Mouse (Mus musculus): Measurements from ENCODE around the gene Col24a1. TPM values are rescaled to one million over a fixed set of nuclear protein-coding genes. Genes with fewer than 3 reads are reported as not detected.

The Col24a1 gene
- polyA plus RNA-seq (2012; rRNA removed): not detected in 2 replicates

DNA sequence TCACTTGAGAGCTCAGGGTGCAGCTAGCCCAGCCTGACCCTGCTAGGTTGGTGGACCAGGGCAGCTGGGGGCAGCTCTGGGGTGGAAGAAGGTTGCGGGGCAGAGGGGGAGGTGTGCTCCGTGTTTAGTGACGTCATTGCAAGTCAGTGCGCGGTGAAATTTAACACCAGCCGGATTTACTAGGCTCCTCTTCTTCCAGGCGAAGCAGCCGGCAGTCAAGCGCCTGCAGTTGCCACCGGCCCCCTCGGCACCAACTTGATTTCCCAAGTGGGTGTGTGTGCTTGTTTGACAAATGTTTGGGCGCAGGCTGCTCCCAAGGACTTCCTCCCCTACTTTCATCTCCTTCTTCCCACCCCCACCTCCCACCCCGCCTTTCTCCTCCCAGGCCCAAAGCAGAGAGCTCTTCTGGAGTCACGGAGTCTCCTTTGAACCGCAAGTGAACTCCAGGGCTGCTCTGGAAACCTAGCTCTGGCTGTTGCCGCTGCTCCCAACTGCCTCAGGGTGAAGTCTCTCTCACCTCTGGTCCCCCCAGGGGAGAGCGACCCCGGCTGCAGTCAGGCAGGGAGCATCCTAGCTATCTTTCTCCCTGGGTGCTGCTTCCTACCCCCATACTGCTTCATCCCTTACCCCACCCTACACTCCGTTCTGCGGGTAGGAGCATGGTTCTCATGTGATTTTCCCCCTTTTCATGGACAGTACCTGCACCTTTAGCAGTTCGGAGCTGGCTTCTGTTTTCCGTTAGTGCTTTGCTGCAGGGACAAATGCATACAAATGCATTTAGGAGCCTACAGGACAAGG, at the start of gene Col24a1:
TSS of gene Col24a1 (plus strand) at position 136 of the 798 bp plus-strand sequence.
- no peak within 1 kb of the TSS for H3K27ac ChIP-seq (ENCODE audit: insufficient read depth, low read length)
- whole genome bisulfite sequencing: 5% methylated on average over 22 of the region's 22 CpGs
- H3K4me1 ChIP-seq (ENCODE audit: control insufficient read depth, insufficient read depth, insufficient read length): no peaks in the 10 kb centered on the region
- H3K27me3 ChIP-seq (ENCODE audit: control insufficient read depth, insufficient read depth, low read length): no peaks in the 10 kb centered on the region
- no peaks in the 10 kb centered on the region for H3K36me3 ChIP-seq (ENCODE audit: control insufficient read depth, insufficient read depth, low read length)
- DNase-seq (ENCODE audit: low read depth in 1 of 2, low spot score in 2 of 2): no peak
- TF ChIP-seq CTCF (IDR thresholded peaks at IDR 0.05; ENCODE audit: extremely low read depth, insufficient read depth, insufficient read length, insufficient replicate concordance): no peak
- TF ChIP-seq POLR2A (IDR thresholded peaks at IDR 0.05; ENCODE audit: low read depth, low read length): no peak
- H3K4me3 ChIP-seq (ENCODE audit: extremely low read depth, insufficient read depth, insufficient read length): no peak within 1 kb of the TSS

DNA sequence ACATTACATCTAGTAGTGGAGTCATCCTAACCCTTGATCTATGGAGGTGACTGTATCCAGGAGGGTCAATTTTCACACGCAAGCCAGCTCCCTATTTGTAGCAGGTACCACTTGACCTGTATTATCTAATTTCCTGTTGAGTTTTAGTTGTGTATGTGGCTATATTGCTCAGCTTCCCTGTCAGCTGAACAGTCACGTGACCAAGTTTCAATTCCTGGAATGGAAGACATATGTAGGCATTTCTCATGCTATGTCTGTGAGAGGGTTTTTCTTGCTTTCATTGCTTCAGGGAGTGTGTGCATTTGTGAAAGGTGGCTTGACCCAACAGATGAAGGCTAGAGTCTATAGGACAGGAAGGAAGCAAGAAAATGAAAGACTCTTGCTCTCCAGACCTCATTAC, 44.2 kb upstream of the Col24a1 start:
- Histone ChIP-seq H3K36me3 (ENCODE audit: control insufficient read depth, insufficient read depth, low read length) (no peaks in the 10 kb centered on the region), H3K27ac (ENCODE audit: insufficient read depth, low read length) (no peak overlapping the region), H3K4me3 (ENCODE audit: extremely low read depth, insufficient read depth, insufficient read length) (no peak overlapping the region), H3K27me3 (ENCODE audit: control insufficient read depth, insufficient read depth, low read length) (no peaks in the 10 kb centered on the region), H3K4me1 (ENCODE audit: control insufficient read depth, insufficient read depth, insufficient read length) (no peaks in the 10 kb centered on the region)
- DNase-seq (ENCODE audit: low read depth in 1 of 2, low spot score in 2 of 2): no peak
- 74% methylated on average over 2 of the region's 2 CpGs for WGBS
- TF ChIP-seq CTCF (IDR thresholded peaks at IDR 0.05; ENCODE audit: extremely low read depth, insufficient read depth, insufficient read length, insufficient replicate concordance) (no peak), POLR2A (IDR thresholded peaks at IDR 0.05; ENCODE audit: low read depth, low read length) (no peak)

DNA sequence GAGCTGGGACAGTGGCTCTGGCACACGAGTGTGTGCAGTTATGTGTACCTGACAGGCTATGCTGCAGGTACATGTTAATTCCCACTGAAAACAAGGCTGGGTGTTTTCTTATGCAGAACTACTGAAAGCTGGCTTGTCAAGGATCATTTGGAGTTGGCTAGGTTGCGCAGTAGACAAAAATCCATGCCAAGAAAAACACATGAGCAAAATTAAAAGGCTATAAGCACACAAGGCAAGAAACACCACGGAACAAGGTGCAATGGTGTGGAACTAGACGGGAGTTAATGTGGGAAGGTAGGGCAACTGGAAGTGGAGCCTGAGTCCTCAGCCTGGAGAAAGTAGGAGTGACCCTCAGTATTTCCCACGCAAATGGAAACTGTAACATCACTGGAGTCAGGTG, 39.2 kb upstream of the Col24a1 start:
- H3K27ac ChIP-seq (ENCODE audit: insufficient read depth, low read length): no peak overlapping the region
- H3K27me3 ChIP-seq (ENCODE audit: control insufficient read depth, insufficient read depth, low read length): no peaks in the 10 kb centered on the region
- TF ChIP-seq POLR2A (IDR thresholded peaks at IDR 0.05; ENCODE audit: low read depth, low read length) (no peak), CTCF (IDR thresholded peaks at IDR 0.05; ENCODE audit: extremely low read depth, insufficient read depth, insufficient read length, insufficient replicate concordance) (no peak)
- H3K36me3 ChIP-seq (ENCODE audit: control insufficient read depth, insufficient read depth, low read length): no peaks in the 10 kb centered on the region
- no peak overlapping the region for H3K4me3 ChIP-seq (ENCODE audit: extremely low read depth, insufficient read depth, insufficient read length)
- H3K4me1 ChIP-seq (ENCODE audit: control insufficient read depth, insufficient read depth, insufficient read length): no peaks in the 10 kb centered on the region
- WGBS: 84% methylated on average over 5 of the region's 5 CpGs
- DNase-seq (ENCODE audit: low read depth in 1 of 2, low spot score in 2 of 2): no peak

- 74% methylated on average over 3 of the region's 3 CpGs for WGBS
- no peaks in the 10 kb centered on the region for H3K36me3 ChIP-seq (ENCODE audit: control insufficient read depth, insufficient read depth, low read length)
- H3K4me3 ChIP-seq (ENCODE audit: extremely low read depth, insufficient read depth, insufficient read length): no peak overlapping the region
- no peak overlapping the region for H3K27ac ChIP-seq (ENCODE audit: insufficient read depth, low read length)
- no peaks in the 10 kb centered on the region for H3K4me1 ChIP-seq (ENCODE audit: control insufficient read depth, insufficient read depth, insufficient read length)
- H3K27me3 ChIP-seq (ENCODE audit: control insufficient read depth, insufficient read depth, low read length): no peaks in the 10 kb centered on the region
- TF ChIP-seq CTCF (IDR thresholded peaks at IDR 0.05; ENCODE audit: extremely low read depth, insufficient read depth, insufficient read length, insufficient replicate concordance): no peak
- TF ChIP-seq POLR2A (IDR thresholded peaks at IDR 0.05; ENCODE audit: low read depth, low read length): no peak
- DNase-seq (ENCODE audit: low read depth in 1 of 2, low spot score in 2 of 2): no peak
Measured at GRCm38 (mm10) chr3:145254764-145255396, 37.4 kb upstream of the Col24a1 start.

- no peak for TF ChIP-seq POLR2A (IDR thresholded peaks at IDR 0.05; ENCODE audit: low read depth, low read length)
- TF ChIP-seq CTCF (IDR thresholded peaks at IDR 0.05; ENCODE audit: extremely low read depth, insufficient read depth, insufficient read length, insufficient replicate concordance): no peak
- Histone ChIP-seq H3K36me3 (ENCODE audit: control insufficient read depth, insufficient read depth, low read length) (no peaks in the 10 kb centered on the region), H3K27ac (ENCODE audit: insufficient read depth, low read length) (no peak overlapping the region), H3K4me1 (ENCODE audit: control insufficient read depth, insufficient read depth, insufficient read length) (no peaks in the 10 kb centered on the region), H3K4me3 (ENCODE audit: extremely low read depth, insufficient read depth, insufficient read length) (no peak overlapping the region), H3K27me3 (ENCODE audit: control insufficient read depth, insufficient read depth, low read length) (no peaks in the 10 kb centered on the region)
- DNase-seq (ENCODE audit: low read depth in 1 of 2, low spot score in 2 of 2): no peak
- WGBS: 83% methylated on average over 7 of the region's 7 CpGs
Measured at GRCm38 (mm10) chr3:145256647-145257046, 35.6 kb upstream of the Col24a1 start.

DNA sequence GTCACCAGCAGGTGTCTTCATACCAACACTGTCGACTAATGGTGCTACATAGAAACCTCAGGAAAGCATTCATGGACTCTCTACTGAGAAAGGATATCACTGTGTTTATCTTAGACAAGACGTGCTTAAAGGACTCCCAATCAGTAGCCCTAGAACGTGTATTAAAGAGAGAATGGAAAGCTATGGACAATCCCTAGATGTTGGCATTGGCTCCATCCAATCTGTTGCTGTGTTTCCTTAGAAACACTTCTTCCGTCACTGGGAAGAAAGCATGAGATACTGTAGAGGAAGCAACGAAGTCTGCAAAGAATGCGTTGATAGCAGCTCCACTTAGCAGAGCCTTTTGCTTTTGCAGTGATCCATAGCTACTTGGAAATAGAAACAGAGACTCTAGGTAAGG, 32.6 kb upstream of the Col24a1 start:
- no peak for DNase-seq (ENCODE audit: low read depth in 1 of 2, low spot score in 2 of 2)
- 79% methylated on average over 6 of the region's 6 CpGs for WGBS
- Histone ChIP-seq H3K36me3 (ENCODE audit: control insufficient read depth, insufficient read depth, low read length) (no peaks in the 10 kb centered on the region), H3K27me3 (ENCODE audit: control insufficient read depth, insufficient read depth, low read length) (no peaks in the 10 kb centered on the region), H3K4me1 (ENCODE audit: control insufficient read depth, insufficient read depth, insufficient read length) (no peaks in the 10 kb centered on the region), H3K4me3 (ENCODE audit: extremely low read depth, insufficient read depth, insufficient read length) (no peak overlapping the region), H3K27ac (ENCODE audit: insufficient read depth, low read length) (no peak overlapping the region)
- TF ChIP-seq CTCF (IDR thresholded peaks at IDR 0.05; ENCODE audit: extremely low read depth, insufficient read depth, insufficient read length, insufficient replicate concordance) (no peak), POLR2A (IDR thresholded peaks at IDR 0.05; ENCODE audit: low read depth, low read length) (no peak)

- Histone ChIP-seq H3K36me3 (ENCODE audit: control insufficient read depth, insufficient read depth, low read length) (no peaks in the 10 kb centered on the region), H3K27ac (ENCODE audit: insufficient read depth, low read length) (no peak overlapping the region), H3K4me3 (ENCODE audit: extremely low read depth, insufficient read depth, insufficient read length) (no peak overlapping the region), H3K4me1 (ENCODE audit: control insufficient read depth, insufficient read depth, insufficient read length) (no peaks in the 10 kb centered on the region), H3K27me3 (ENCODE audit: control insufficient read depth, insufficient read depth, low read length) (no peaks in the 10 kb centered on the region)
- DNase-seq (ENCODE audit: low read depth in 1 of 2, low spot score in 2 of 2): no peak
- TF ChIP-seq POLR2A (IDR thresholded peaks at IDR 0.05; ENCODE audit: low read depth, low read length): no peak
- 78% methylated on average over 4 of the region's 4 CpGs for WGBS
Measured at GRCm38 (mm10) chr3:145263131-145263530, 29.1 kb upstream of the Col24a1 start.

Measured in spleen, adult 2 months (tissue).